Mouse (Mus musculus) adrenal gland, adult 2 months (tissue): ENCODE data around the gene Srsy. TPM values are rescaled to one million over a fixed set of nuclear protein-coding genes. Genes with fewer than 3 reads are reported as not detected.
"Not testable (repeated sequence)": the region's sequence is repeated elsewhere in the genome, so short reads cannot be mapped to it uniquely, and the experiment has no call there.

Experiments
- DNase-seq: peaks from one replicate; pipeline ENCODE4 v3.0.0; 2021
- long read RNA-seq: library from polyadenylated mRNA; stranded (forward); transcript quantifications from one replicate; pipeline ENCODE4 v2.0.0, GENCODE M21; 2021
- polyA plus RNA-seq: library from polyadenylated mRNA; depleted of rRNA; stranded (reverse); fragments of >200 nt; gene quantifications from 2 replicates; pipeline ENCODE4 v1.2.3, GENCODE M21; 2012; rRNA removed
- total RNA-seq, 2 experiments: library from RNA; stranded (reverse); gene quantifications; 2 replicates each; pipeline ENCODE4 v1.2.3; 2021

The Srsy gene
- total RNA-seq (not detected), polyA plus RNA-seq (not detected in 2 replicates)
- long read RNA-seq: 0 reads

- not testable (repeated sequence) for DNase-seq
These were observed at the start of gene Srsy for GRCm38 (mm10) chrY:17937230-17937629. Gene Srsy, minus strand, starts transcription at chrY:17937330.

Other genes with a start within 250 kb of the Srsy start
- gene Gm21904, start 91.1 kb downstream of the Srsy start, total RNA-seq: not detected
- not detected in 2 replicates for gene Gm21904, start 91.1 kb downstream of the Srsy start, polyA plus RNA-seq
- gene Gm20772, start 62.6 kb downstream of the Srsy start, total RNA-seq: not detected
- gene Gm20772, start 62.6 kb downstream of the Srsy start, polyA plus RNA-seq: not detected in 2 replicates
- not detected for gene Gm20831, start 62.6 kb downstream of the Srsy start, total RNA-seq
- not detected in 2 replicates for gene Gm20831, start 62.6 kb downstream of the Srsy start, polyA plus RNA-seq
- gene Gm21764, start 124.5 kb upstream of the Srsy start, total RNA-seq: not detected
- gene Gm21764, start 124.5 kb upstream of the Srsy start, polyA plus RNA-seq: not detected in 2 replicates
- not detected for gene Ssty1, start 151.8 kb upstream of the Srsy start, total RNA-seq
- gene Ssty1, start 151.8 kb upstream of the Srsy start, polyA plus RNA-seq: not detected in 2 replicates